8 mouse cellular contexts compared by ENCODE assay signal in genomic region chr19:6241274-6242107, GRCm38 (mm10). TPM values are rescaled to one million over a fixed set of nuclear protein-coding genes. Genes with fewer than 3 reads are reported as not detected.
DNase-seq lines count a peak whose midpoint lies in the region; ATAC-seq lines count a peak whose summit lies in the region.

Atg2a (plus strand) TSS chr19:6241668.

- H3K36me3 ChIP-seq in hindbrain, embryonic 15.5 days: peaks cover 18% of the 10 kb centered on the region

- ATAC-seq in hindbrain, embryonic 15.5 days (ENCODE audit: low FRiP score, low read depth): peak; percentile 94

- H3K27me3 ChIP-seq in hindbrain, embryonic 15.5 days: no peaks in the 10 kb centered on the region

- H3K27ac ChIP-seq in hindbrain, embryonic 15.5 days (replicated peaks): peak within 1 kb of the TSS; percentile 76

- H3K9me3 ChIP-seq in hindbrain, embryonic 15.5 days: no peaks in the 10 kb centered on the region

- H3K4me2 ChIP-seq in hindbrain, embryonic 15.5 days: peak within 1 kb of the TSS; percentile 95

- H3K4me3 ChIP-seq in hindbrain, embryonic 15.5 days: peak within 1 kb of the TSS; percentile 96

- H3K9ac ChIP-seq in hindbrain, embryonic 15.5 days: peak within 1 kb of the TSS; percentile 97

- peak; percentile 99 for DNase-seq in T-cell, adult 2 months (ENCODE audit: low spot score)
- peak; percentile 95 to 98 for DNase-seq in cerebellum, postnatal 36 days
- peak; percentile 97 to 98 for DNase-seq in frontal cortex, postnatal 36 days (ENCODE audit: low spot score in 2 of 2)
- DNase-seq in left cerebral cortex, adult 11 months (ENCODE audit: low spot score): peak; percentile 97
- DNase-seq in lung, postnatal 4 days: peak; percentile 99
- DNase-seq in retina, postnatal 7 days (ENCODE audit: low read depth, low spot score): peak; percentile 99
- peak; percentile 96 for DNase-seq in urinary bladder, adult 2 months (ENCODE audit: low spot score)

- H3K4me1 ChIP-seq in hindbrain, embryonic 15.5 days (replicated peaks): peaks cover 21% of the 10 kb centered on the region

- under 1% methylated on average over 54 of the region's 55 CpGs for WGBS in hindbrain, embryonic 15.5 days

RNA-seq across cellular contexts. Expression of gene Atg2a, which starts in this region (rescaled TPM):
- polyA plus RNA-seq in hindbrain, embryonic 15.5 days (2015; fragmentation: Nextera tagmentation; extraction: Ambion mirVana): 13.3 and 16.1 TPM in 2 replicates
- polyA plus RNA-seq in urinary bladder, adult 2 months (2012; rRNA removed): 11.4 and 15.7 TPM in 2 replicates

Comparison
In these comparisons a context has a peak if more than half of its experiments do, and no peak if none do; other contexts are left out.
1. Peak in every context shown above with its lines: DNase-seq, ATAC-seq, H3K4me3 ChIP-seq and H3K27ac ChIP-seq.